Mouse (Mus musculus): ENCODE results near the gene Tjp3.

DNA sequence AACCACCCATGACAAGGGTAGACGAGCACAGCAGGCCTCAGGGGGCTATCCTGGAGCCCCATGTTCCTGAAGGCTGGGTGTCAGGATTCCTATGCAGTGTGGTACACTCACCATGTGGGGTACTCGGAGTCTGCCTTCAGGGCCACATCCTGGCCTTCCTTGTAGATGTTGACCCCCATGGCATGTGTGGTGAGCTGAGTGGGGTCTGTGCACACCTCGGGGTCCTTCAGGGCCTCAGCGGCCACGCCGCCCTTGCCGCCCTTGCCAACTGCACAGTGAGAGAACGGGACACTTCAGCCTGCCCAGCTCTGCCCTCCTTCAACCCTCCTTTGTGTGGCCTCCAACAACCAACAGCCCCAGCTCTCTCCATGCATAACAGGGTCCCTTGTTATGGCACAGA is 25.8 kb downstream of the Tjp3 start:
- TF ChIP-seq POU5F1 (IDR thresholded peaks at IDR 0.05; ENCODE audit: borderline replicate concordance, low read length) (no peak), CTCF (conservative IDR thresholded peaks at IDR 0.05; ENCODE audit: low read length) (no peak), NANOG (IDR thresholded peaks at IDR 0.05; ENCODE audit: borderline replicate concordance, low read length) (no peak)

Data from E14TG2a.4 (cell line).